Mouse (Mus musculus) cortical plate, adult 2 months (tissue): ENCODE measurements at regions not wholly inside any gene's neighbourhood (a gene's known extent, or its start where the extent isn't known, plus 50 kb on each side); places are given as distances from the start of the nearest gene placed in this dataset.

Source experiments
- H3K27ac ChIP-seq: fragments of 200-500 bp; 2 replicates; pipeline ENCODE4 v1.5.1; 2012; ENCODE audit warnings: low read length, control low read depth, inconsistent platforms; ENCODE audit not compliant: insufficient read depth
- H3K4me1 ChIP-seq: fragments of 200-500 bp; 2 replicates; pipeline ENCODE4 v1.6.1; 2011; ENCODE audit warnings: low read length; ENCODE audit not compliant: control insufficient read depth, insufficient read depth
- H3K4me3 ChIP-seq: fragments of 200-500 bp; 2 replicates; pipeline ENCODE4 v1.5.1; 2011; ENCODE audit warnings: mild to moderate bottlenecking, low read length, control low read depth; ENCODE audit not compliant: insufficient read depth
- CTCF ChIP-seq: fragments of 200-500 bp; IDR thresholded peaks from 2 replicates; pipeline ENCODE4 v1.5.1; 2011; ENCODE audit warnings: mild to moderate bottlenecking, control low read depth, low read length; ENCODE audit not compliant: insufficient read depth; ENCODE audit errors: extremely low read depth
- POLR2A ChIP-seq: fragments of 200-500 bp; IDR thresholded peaks from 2 replicates; pipeline ENCODE4 v1.6.1; 2011; ENCODE audit warnings: mild to moderate bottlenecking, low read length, control low read depth; ENCODE audit not compliant: insufficient read depth; ENCODE audit errors: extremely low read depth

DNA sequence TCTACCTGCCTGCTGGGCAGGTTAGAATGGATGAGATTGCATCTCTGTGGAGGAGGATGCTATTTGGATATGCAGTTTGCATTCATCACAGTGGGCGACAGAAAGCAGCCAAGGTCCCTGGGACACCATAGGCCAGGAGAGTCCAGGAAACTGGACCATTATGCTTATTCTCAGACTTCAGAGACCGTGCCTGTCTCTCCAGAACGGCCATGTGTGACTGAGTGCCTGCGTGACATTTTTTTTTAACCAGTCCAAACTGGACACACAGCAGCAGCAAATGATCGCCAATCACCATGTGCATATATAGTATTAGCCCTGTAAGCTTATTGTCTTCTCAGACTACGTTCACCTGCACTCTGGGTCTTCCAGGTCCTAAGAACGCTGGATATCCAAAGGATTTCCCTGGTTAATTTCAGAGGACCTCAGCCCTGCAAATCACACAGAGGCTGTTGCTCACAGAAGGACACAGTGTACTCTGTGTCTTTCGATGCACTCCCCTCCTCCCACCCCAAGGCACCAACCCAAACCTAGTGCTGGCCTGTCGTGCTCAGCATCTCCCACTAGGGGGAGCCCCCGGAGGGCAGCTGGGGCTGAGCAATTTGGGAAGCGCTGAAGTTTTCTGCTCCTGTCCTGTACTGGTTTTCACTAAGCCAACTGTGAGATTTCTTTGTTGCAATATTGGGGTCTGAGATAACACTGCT, 312.9 kb upstream of the Ubash3b start:
- peaks cover 2% of the 10 kb centered on the region; the same call in 1 of the 2 replicates for H3K4me1 ChIP-seq
- peak; percentile 25; the same call in 1 of the 2 replicates for TF ChIP-seq POLR2A
- peak; percentile 87 for TF ChIP-seq CTCF
- H3K27ac ChIP-seq: peak overlapping the region; percentile 72
- peak overlapping the region; percentile 9; the same call in 1 of the 2 replicates for H3K4me3 ChIP-seq

DNA sequence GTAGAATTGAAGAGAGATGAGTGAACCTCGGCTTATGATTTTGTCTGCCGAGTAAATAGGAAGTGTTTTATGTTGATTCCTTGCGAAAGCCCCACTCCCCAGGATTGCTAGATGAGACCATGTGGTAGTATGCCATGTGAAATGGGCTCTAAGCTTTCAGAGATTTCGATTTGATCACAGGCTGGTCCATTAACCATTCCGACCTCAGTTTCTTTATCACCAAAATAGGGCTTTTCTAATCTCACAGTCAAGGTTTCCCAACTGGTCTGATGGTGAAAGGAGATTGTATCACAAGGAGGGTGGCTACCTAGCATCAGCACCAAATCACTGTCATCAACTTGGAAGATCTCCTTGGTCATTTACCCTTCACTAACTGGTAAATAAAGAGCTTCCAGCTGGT, 312.0 kb upstream of the Ubash3b start:
- H3K27ac ChIP-seq: no peak overlapping the region

DNA sequence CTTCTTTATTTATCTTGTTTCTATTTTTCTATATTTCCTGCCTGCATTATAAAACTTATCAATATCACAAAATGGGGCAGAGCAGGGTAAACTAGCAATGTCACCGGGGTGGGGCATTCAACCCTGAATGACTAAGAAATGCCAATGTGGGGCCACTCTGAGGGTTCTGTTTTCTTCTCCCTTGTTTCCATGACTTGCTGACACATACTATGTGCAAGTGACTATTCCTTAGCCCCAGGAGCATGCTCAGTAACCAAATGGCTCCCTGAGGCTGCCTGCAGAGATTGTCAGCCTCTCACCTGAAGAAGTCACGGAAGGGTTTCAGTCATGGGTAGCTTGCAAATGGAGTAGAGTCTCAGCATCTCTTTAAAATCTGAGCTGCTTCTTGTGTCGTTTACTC, 309.8 kb upstream of the Ubash3b start:
- Histone ChIP-seq H3K4me1 (peaks cover 2% of the 10 kb centered on the region; the same call in 1 of the 2 replicates), H3K27ac (no peak overlapping the region), H3K4me3 (no peak overlapping the region)
- TF ChIP-seq CTCF (no peak), POLR2A (no peak)

More for the DNA sequence above, 312.0 kb upstream of the Ubash3b start:
- Histone ChIP-seq H3K4me3 (no peak overlapping the region), H3K4me1 (peaks cover 2% of the 10 kb centered on the region; the same call in 1 of the 2 replicates)
- TF ChIP-seq CTCF (no peak), POLR2A (no peak)

DNA sequence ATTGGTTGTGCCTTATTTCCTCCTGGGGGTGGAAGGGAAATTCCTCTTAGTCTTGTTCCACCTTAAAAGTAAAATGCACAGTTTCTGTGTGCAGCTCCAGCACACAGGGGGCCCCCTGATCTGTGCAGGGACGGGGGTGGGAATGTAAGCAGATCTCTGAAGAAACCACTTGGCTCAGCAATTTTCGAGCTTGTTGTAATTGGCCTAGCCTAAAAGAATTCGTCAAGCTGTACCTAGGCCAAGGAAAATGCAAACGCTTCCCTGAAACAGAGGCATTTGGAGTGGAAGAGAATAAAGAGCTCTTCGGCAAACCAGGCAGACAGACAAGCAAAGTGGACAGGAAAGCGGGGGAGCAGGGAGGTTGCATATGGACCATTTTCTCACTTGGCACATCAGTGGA, 308.5 kb upstream of the Ubash3b start:
- no peak for TF ChIP-seq CTCF
- no peak for TF ChIP-seq POLR2A
- H3K27ac ChIP-seq: no peak overlapping the region

DNA sequence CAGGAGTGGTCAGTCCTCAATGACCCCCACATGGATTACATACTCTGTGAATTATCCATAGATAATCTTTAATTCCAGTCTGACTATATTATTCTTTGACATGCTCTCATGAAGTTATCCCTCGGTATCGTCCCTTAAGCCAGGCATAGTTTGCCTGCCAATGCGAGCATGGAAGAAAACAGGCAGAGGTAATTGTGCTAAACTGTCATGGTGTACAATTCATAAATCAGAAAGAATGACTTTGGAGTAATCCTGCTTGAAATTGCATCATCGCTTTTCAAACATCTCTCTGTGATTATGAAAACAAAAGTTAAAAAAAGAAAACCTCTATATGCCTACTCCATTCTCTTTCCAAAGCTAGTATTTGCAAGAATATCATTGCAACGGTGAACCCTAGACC, 307.9 kb upstream of the Ubash3b start:
- Histone ChIP-seq H3K4me3 (no peak overlapping the region), H3K4me1 (peaks cover 1% of the 10 kb centered on the region; the same call in 1 of the 2 replicates), H3K27ac (no peak overlapping the region)
- TF ChIP-seq CTCF: no peak
- no peak for TF ChIP-seq POLR2A

More for the DNA sequence above, 308.5 kb upstream of the Ubash3b start:
- Histone ChIP-seq H3K4me1 (peaks cover 2% of the 10 kb centered on the region; the same call in 1 of the 2 replicates), H3K4me3 (no peak overlapping the region)

DNA sequence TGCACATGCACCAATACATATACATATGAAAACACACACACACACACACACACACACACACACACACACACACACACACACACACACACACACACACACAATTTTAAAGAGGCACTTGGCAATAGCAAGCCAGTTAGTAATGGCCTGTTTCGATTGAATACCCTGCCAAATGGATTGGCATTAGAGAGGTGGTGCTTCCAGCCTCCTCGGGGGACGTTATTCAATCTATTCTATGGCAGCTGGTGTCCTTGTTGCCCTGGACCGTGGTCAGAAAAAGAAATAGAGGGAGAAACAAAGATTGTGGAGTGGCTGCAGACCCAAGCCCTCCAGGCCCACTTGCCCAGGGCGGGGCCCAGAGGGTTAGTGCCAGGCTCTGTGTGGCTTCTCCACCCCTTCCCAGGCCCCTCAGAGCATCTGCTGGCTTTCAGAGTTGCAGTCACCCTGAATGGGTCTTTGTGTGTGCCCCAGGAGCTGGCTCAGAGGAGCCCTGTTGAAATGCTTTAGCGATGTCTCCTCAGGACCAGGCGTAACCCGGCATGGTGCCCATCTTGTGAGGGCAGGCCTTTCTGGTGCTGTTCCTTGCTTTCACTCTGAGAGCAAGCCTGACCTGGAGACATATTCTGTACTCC, 302.7 kb upstream of the Ubash3b start:
- Histone ChIP-seq H3K4me3 (no peak overlapping the region), H3K27ac (peak overlapping the region; percentile 80), H3K4me1 (0 out of 2 replicates have a peak, but pooled peaks cover 1% of the 10 kb centered on the region)
- TF ChIP-seq CTCF (no peak), POLR2A (no peak)

DNA sequence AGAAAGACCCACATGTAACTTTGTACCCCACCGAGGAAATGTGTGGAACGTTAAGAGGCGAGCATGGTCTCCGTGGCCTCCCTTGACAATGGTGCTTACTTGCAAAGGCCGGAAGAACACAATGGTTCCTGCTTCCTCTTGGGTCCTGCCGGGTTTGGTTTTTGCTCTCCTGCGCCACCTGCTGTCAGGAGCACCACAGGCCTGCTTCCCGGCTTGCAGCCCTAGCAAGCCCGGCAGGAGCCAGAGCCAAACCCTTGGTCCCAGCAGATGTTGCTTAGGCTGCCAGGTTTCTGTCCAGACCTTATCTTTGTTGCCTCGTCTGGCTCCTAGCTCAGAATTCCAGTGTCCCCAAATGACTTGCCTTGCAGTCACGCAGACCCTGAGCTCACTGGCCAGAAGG, 300.2 kb upstream of the Ubash3b start:
- Histone ChIP-seq H3K4me3 (no peak overlapping the region), H3K4me1 (0 out of 2 replicates have a peak, but pooled peaks cover 1% of the 10 kb centered on the region), H3K27ac (no peak overlapping the region)
- TF ChIP-seq POLR2A (no peak), CTCF (peak; percentile 78)

DNA sequence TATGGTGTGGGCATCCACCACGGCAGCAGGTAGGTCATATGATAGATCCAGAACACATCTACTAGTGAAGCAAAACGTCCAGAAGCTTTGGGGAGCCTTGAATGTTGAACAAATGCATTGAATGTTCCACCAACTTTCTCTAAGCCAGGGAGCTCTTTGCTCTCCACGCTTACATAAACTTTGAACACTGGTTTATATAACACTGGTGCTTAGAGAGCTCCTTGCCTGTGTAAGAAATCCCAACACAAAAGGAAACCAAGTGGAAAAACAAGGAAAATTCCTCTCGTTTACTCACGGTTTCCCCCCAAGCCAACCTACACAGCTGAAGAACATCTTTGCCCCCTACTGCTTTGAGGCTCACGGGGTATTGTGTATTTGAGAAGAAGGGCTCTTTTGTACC, 299.2 kb upstream of the Ubash3b start:
- TF ChIP-seq POLR2A (no peak), CTCF (no peak)
- H3K27ac ChIP-seq: 0 out of 2 replicates have a peak overlapping the region, but pooled peaks have one; percentile 64
- 0 out of 2 replicates have a peak, but pooled peaks cover 1% of the 10 kb centered on the region for H3K4me1 ChIP-seq
- no peak overlapping the region for H3K4me3 ChIP-seq

DNA sequence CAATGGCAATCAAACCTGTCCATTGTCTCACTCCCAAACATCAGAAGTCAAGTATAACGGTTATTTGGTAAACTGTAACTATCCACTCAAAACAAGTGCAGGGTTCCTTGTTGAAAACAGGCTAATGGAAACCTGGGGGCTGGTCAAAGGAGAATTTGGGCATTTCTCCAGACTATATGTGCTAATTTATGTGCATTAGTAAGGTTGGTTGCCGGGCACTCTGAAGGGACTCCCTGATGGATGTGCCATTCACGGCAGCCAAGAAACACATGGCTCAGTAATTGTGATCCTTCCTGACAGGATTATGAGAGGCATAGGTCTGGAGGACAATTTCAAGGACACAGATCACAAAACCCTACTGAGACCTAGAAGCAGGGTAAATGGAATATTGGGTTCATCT, 295.5 kb upstream of the Ubash3b start:
- no peak for TF ChIP-seq CTCF
- no peak for TF ChIP-seq POLR2A
- H3K27ac ChIP-seq: no peak overlapping the region
- no peak overlapping the region for H3K4me3 ChIP-seq
- peaks cover 1% of the 10 kb centered on the region; the same call in 1 of the 2 replicates for H3K4me1 ChIP-seq

DNA sequence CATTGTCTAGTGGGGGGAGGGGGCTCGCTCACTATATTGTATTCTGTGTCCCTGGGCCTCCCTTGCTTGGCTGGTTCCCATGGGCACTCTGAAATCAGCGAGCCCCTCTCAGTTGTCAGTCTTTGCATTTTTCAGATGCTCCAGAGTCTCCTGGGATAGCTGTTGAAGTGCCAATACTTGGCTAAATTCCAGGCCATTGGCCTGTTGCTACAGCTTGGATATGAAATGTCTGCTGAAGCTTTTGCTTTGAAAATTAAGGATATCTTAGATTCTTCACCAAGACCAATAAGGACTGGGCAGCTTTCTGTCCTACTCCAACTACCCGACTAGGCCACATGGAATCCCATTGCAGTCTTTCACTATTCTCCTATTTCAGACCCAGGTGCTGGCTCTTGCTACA, 290.2 kb upstream of the Ubash3b start:
- Histone ChIP-seq H3K4me1 (peaks cover 6% of the 10 kb centered on the region; the same call in 1 of the 2 replicates), H3K4me3 (no peak overlapping the region), H3K27ac (no peak overlapping the region)
- no peak for TF ChIP-seq POLR2A
- no peak for TF ChIP-seq CTCF
